Mouse (Mus musculus) ES-E14 (cell line): Measurements from ENCODE around the gene Chaf1b. TPM values are rescaled to one million over a fixed set of nuclear protein-coding genes. Genes with fewer than 3 reads are reported as not detected.

Source experiments
- DNase-seq: peaks from one replicate; pipeline ENCODE4 v3.0.0-alpha.2; 2013; ENCODE audit warnings: low read depth, low spot score
- H3K27ac ChIP-seq: 2 replicates; pipeline ENCODE4 v1.5.1; 2012; ENCODE audit warnings: low read depth, mild to moderate bottlenecking, low read length, moderate library complexity, mixed read lengths; ENCODE audit not compliant: poor library complexity, insufficient read depth, severe bottlenecking
- H3K36me3 ChIP-seq: 2 replicates; pipeline ENCODE4 v1.6.1; 2012; ENCODE audit warnings: mild to moderate bottlenecking, low read length, moderate library complexity, mixed read lengths; ENCODE audit not compliant: control insufficient read depth, poor library complexity, insufficient read depth, severe bottlenecking
- H3K4me1 ChIP-seq, 2 experiments: fragments of 150-350 bp in 1 of 2; sonication (generic) in 1 of 2; 2 replicates each; pipeline ENCODE4 v1.6.1; 2012; ENCODE audit warnings: low read length in 2 of 2, mild to moderate bottlenecking in 1 of 2, mixed read lengths in 1 of 2; ENCODE audit not compliant: control insufficient read depth in 2 of 2, insufficient read depth in 2 of 2, poor library complexity in 1 of 2
- H3K4me3 ChIP-seq, 2 experiments: fragments of 150-350 bp in 1 of 2; sonication (generic) in 1 of 2; 2 replicates each; pipeline ENCODE4 v1.5.1; 2012; ENCODE audit warnings: low read length in 2 of 2, low read depth in 1 of 2, mild to moderate bottlenecking in 1 of 2, mixed read lengths in 1 of 2; ENCODE audit not compliant: insufficient read depth in 1 of 2, poor library complexity in 1 of 2, severe bottlenecking in 1 of 2
- H3K9ac ChIP-seq: 2 replicates; pipeline ENCODE4 v1.6.1; 2012; ENCODE audit warnings: low read depth, mild to moderate bottlenecking, low read length, mixed read lengths; ENCODE audit not compliant: poor library complexity, insufficient read depth, severe bottlenecking
- H3K9me3 ChIP-seq: fragments of 150-350 bp; sonication (generic); 2 replicates; pipeline ENCODE4 v1.6.1; 2012; ENCODE audit warnings: low read depth, mild to moderate bottlenecking, low read length; ENCODE audit not compliant: control insufficient read depth, insufficient read depth
- CHD2 ChIP-seq: IDR thresholded peaks from 2 replicates; pipeline ENCODE4 v1.6.1; 2014; ENCODE audit warnings: mild to moderate bottlenecking, low read depth, low read length, inconsistent platforms
- HCFC1 ChIP-seq: IDR thresholded peaks from 2 replicates; pipeline ENCODE4 v1.6.1; 2012; ENCODE audit warnings: low read length, inconsistent platforms, borderline replicate concordance; ENCODE audit not compliant: insufficient read depth
- MAFK ChIP-seq: IDR thresholded peaks from 2 replicates; pipeline ENCODE4 v1.6.1; 2014; ENCODE audit warnings: mild to moderate bottlenecking, low read depth, low read length, inconsistent platforms; ENCODE audit not compliant: insufficient read depth
- ZC3H11A ChIP-seq: IDR thresholded peaks from 2 replicates; pipeline ENCODE4 v1.6.1; 2012; ENCODE audit warnings: low read depth, mild to moderate bottlenecking, inconsistent platforms, low read length, borderline replicate concordance
- ZNF384 ChIP-seq: IDR thresholded peaks from 2 replicates; pipeline ENCODE4 v1.6.1; 2012; ENCODE audit warnings: low read depth, low read length, inconsistent platforms
- in situ Hi-C, 2 experiments: fragments of 600-800 bp; cut with MboI; formaldehyde crosslinking; loops; one replicate each; pipeline ENCODE4 v1.15.1; 2025; ENCODE audit warnings: low sequenced_read_pairs in 2 of 2, inconsistent platforms in 1 of 2; ENCODE audit not compliant: unreplicated experiment in 2 of 2
- total RNA-seq: library from RNA; depleted of rRNA; stranded (reverse); fragments of 300-350 nt; gene quantifications from 2 replicates; pipeline ENCODE4 v1.2.3, GENCODE M21; 2012

Chaf1b gene
- total RNA-seq, 1 experiment, result 39.5 TPM

GRCm38 (mm10) chr16:93860686-93861085, 23.0 kb upstream of the Chaf1b start:
- no peak for DNase-seq
- Histone ChIP-seq H3K9me3 (no peaks in the 10 kb centered on the region), H3K36me3 (peaks cover 62% of the 10 kb centered on the region), H3K4me1 (no peaks in the 10 kb centered on the region), H3K27ac (no peak overlapping the region), H3K9ac (no peak overlapping the region), H3K4me3 (no peak overlapping the region)
- in situ Hi-C loops, result no loop called here
- TF ChIP-seq ZC3H11A (no peak), HCFC1 (no peak), ZNF384 (no peak), CHD2 (no peak), MAFK (no peak)

- H3K4me1 ChIP-seq, result no peaks in the 10 kb centered on the region; a peak in 1 of 4 replicates
- no peak overlapping the region for H3K4me3 ChIP-seq
- no peak for TF ChIP-seq MAFK
- TF ChIP-seq HCFC1, result no peak
- no peak for TF ChIP-seq CHD2
- no peak for TF ChIP-seq ZNF384
- TF ChIP-seq ZC3H11A, result no peak
- no peak for DNase-seq
- peaks cover 55% of the 10 kb centered on the region for H3K36me3 ChIP-seq
- in situ Hi-C loops, result no loop called here
- no peak overlapping the region for H3K27ac ChIP-seq
- H3K9me3 ChIP-seq, result no peaks in the 10 kb centered on the region
- no peak overlapping the region for H3K9ac ChIP-seq
These were observed 8.9 kb upstream of the Chaf1b start for GRCm38 (mm10) chr16:93874841-93875240.

- Histone ChIP-seq H3K9me3 (no peaks in the 10 kb centered on the region), H3K4me3 (no peak overlapping the region), H3K27ac (no peak overlapping the region), H3K4me1 (no peaks in the 10 kb centered on the region; a peak in 1 of 4 replicates), H3K9ac (no peak overlapping the region), H3K36me3 (peaks cover 30% of the 10 kb centered on the region)
- no peak for DNase-seq
- 0 out of 2 replicates have a peak, but pooled peaks have one; percentile 8 for TF ChIP-seq MAFK
- TF ChIP-seq CHD2, result no peak
- no peak for TF ChIP-seq ZC3H11A
- no peak for TF ChIP-seq ZNF384
- in situ Hi-C loops, result no loop called here
These were observed 5.9 kb upstream of the Chaf1b start for GRCm38 (mm10) chr16:93877612-93878380.

GRCm38 (mm10) chr16:93884086-93884721, 503 bp downstream of the Chaf1b start:
- Histone ChIP-seq H3K27ac (peak overlapping the region; percentile 11; the same call in 1 of the 2 replicates), H3K9ac (peak overlapping the region; percentile 89), H3K9me3 (no peaks in the 10 kb centered on the region), H3K4me3 (peak overlapping the region; percentile 83 to 98), H3K4me1 (no peaks in the 10 kb centered on the region; a peak in 1 of 4 replicates), H3K36me3 (peaks cover 20% of the 10 kb centered on the region)
- DNase-seq, result no peak
- TF ChIP-seq MAFK, result no peak
- TF ChIP-seq ZNF384, result no peak
- no peak for TF ChIP-seq ZC3H11A
- no peak for TF ChIP-seq HCFC1
- TF ChIP-seq CHD2, result no peak
- in situ Hi-C loops, result no loop called here
